ENCODE assay signal across 15 mouse cellular contexts in genomic region chr15:32624106-32624505, GRCm38 (mm10).
"Had no signal": no experiment of that assay in that cellular context is flagged by ENCODE, and none has a peak within 500 bp of the region (broad histone marks: within the 10 kb centered on the region; RNA-seq: fewer than 3 reads in every experiment).

No protein-coding gene starts in this region.

- H3K4me2 ChIP-seq: kidney, embryonic 15.5 days; limb, embryonic 12.5 days; liver, embryonic 13.5 days; midbrain, embryonic 12.5 days had no signal

- H3K4me1 ChIP-seq: kidney, embryonic 15.5 days; liver, embryonic 13.5 days; midbrain, embryonic 12.5 days had no signal

- H3K4me3 ChIP-seq: kidney, embryonic 15.5 days; limb, embryonic 12.5 days; liver, embryonic 13.5 days; midbrain, embryonic 12.5 days had no signal

- ATAC-seq: intestine, embryonic 16.5 days; liver, postnatal 0 days had no signal

- H3K27ac ChIP-seq: kidney, embryonic 15.5 days; limb, embryonic 12.5 days; liver, embryonic 13.5 days; midbrain, embryonic 12.5 days had no signal

- H3K9me3 ChIP-seq: kidney, embryonic 15.5 days; limb, embryonic 12.5 days; liver, embryonic 13.5 days; midbrain, embryonic 12.5 days had no signal

- H3K9ac ChIP-seq: kidney, embryonic 15.5 days; limb, embryonic 12.5 days; liver, embryonic 13.5 days; liver, postnatal 0 days; midbrain, embryonic 12.5 days had no signal

- DNase-seq: kidney, adult 2 months; kidney, postnatal 36 days; layer of hippocampus, adult 9-11 months; layer of hippocampus, postnatal 36 days; liver; liver, embryonic 13.5 days; liver, postnatal 0 days; lung, postnatal 36 days; right cerebral cortex, postnatal 4 days; spleen, adult 18-20 months; thymus, postnatal 14 days had no signal

- H3K27me3 ChIP-seq: kidney, embryonic 15.5 days; limb, embryonic 12.5 days; liver, embryonic 13.5 days; midbrain, embryonic 12.5 days had no signal

- H3K36me3 ChIP-seq: liver, embryonic 13.5 days; midbrain, embryonic 12.5 days had no signal
